Mouse (Mus musculus) right cerebral cortex, postnatal 36 days (tissue): ENCODE data around the gene Gm20594.

Source experiments
- DNase-seq, 2 experiments: peaks; one replicate each; pipeline ENCODE4 v3.0.0; 2022; ENCODE audit warnings: low spot score in 2 of 2, mixed read lengths in 1 of 2

Gm20594 gene

DNA sequence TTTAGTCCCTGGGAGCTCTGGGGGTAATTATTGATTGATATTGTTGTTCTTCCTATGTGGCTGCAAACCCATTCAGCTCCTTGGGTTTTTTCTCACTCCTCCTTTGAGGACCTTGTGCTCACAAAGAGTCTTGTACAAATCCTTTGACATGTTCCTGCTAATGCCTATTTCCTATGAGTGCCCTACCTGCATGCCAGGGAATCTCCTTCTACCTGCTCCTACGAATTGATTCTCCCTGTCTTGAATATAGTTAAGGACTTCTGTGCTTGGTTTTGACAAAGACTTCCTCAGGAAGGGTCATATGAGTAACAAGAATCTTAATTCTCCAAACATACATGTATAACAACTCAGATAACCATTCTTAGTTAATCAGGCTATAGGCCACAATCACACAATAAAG is at the start of gene Gm20594:
Gene Gm20594 (plus strand): TSS at position 301 of the 400 bp plus-strand sequence.
- no peak for DNase-seq

DNA sequence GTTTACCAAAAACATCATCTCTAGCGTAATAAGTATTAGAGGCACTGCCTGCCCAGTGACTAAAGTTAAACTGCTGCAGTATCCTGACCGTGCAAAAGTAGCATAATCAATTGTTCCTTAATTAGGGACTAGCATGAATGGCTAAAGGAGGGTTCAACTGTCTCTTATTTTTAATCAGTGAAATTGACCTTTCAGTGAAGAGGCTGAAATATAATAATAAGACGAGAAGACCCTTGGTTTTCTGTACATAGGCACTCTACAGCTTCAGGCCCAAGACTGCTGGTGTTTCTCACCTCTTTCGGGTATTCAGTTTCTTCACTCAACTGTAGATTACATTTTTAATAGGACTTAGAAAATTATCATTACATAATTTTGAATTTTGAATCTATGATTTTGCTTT is 398 bp downstream of the Gm20594 start:
- no peak for DNase-seq

DNA sequence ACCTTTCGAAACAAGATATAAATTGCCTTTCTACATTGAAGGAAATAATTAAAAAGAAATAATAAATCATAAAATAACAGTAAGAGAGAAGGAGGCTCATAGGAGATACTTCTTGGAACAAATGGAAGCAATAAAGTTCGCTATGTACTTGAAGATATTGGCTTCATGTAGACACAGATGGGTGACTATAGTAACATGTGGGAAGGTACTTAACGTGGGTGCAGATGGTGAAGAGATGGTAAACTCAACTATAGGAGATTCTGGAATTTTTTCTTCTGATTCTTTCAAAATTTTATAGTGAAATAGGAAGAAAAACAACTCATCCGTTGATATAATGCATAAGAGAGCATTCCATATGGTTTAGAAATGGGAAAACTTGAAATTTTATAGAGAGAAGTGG is 16.1 kb downstream of the Gm20594 start:
- DNase-seq = no peak

DNA sequence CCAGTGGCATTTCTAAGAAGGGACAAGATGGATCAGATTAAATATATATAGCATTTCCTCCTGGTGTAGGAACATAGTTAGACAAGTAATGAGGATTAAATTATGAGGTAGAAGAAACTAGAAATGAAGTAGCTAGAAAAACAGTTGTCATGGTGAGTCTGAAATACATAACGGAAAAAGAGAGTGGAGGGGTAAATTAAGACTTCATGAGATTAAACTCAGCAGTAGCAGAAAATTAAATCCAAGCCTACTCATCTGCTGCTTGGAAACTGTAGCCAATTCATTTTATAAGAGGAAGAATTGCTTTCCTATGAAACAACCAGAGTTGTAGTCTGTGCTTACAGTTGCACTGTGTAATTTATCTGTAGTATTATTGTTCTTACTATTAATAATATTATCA is 29.1 kb downstream of the Gm20594 start:
- DNase-seq = no peak
